Mouse (Mus musculus) liver, embryonic 14.5 days (tissue): ENCODE data around the gene Tas1r2. TPM values are rescaled to one million over a fixed set of nuclear protein-coding genes. Genes with fewer than 3 reads are reported as not detected.
A peak's percentile ranks its signal among the peaks of the same experiment; 100 is the strongest.

ENCODE experiments used
- ATAC-seq: fragments of 200-750 bp; cut with Nextera tagmentation; 2 replicates; pipeline ENCODE4 v1.8.0; 2017; ENCODE audit warnings: moderate number of reproducible peaks, mild to moderate bottlenecking, moderate library complexity; ENCODE audit not compliant: insufficient read depth
- DNase-seq, 3 experiments: peaks; one replicate each; pipeline ENCODE4 v3.0.0-alpha.2; 2012 to 2013; ENCODE audit warnings: low read depth in 3 of 3, low spot score in 3 of 3
- H3K27ac ChIP-seq: fragments of 300-500 bp; sonication (generic); 2 replicates; pipeline ENCODE4 v1.5.1; 2014; ENCODE audit warnings: moderate library complexity, mild to moderate bottlenecking, control low read depth, inconsistent platforms
- H3K27me3 ChIP-seq: fragments of 300-500 bp; sonication (generic); 2 replicates; pipeline ENCODE4 v1.6.1; 2014; ENCODE audit warnings: mild to moderate bottlenecking, low read length, moderate library complexity; ENCODE audit not compliant: control insufficient read depth, insufficient read depth
- H3K36me3 ChIP-seq: fragments of 300-500 bp; sonication (generic); replicated peaks from 2 replicates; pipeline ENCODE4 v1.6.1; 2014; ENCODE audit warnings: low read depth; ENCODE audit not compliant: control insufficient read depth, insufficient read depth
- H3K4me1 ChIP-seq, 2 experiments: fragments of 200-500 bp in 1 of 2; fragments of 300-500 bp in 1 of 2; sonication (generic) in 1 of 2; replicated peaks; 2 replicates each; pipeline ENCODE4 v1.6.1; 2012 to 2014; ENCODE audit warnings: antibody characterized with exemption in 1 of 2, inconsistent platforms in 1 of 2, low read length in 1 of 2; ENCODE audit not compliant: control insufficient read depth in 2 of 2, insufficient read depth in 2 of 2
- H3K4me2 ChIP-seq: fragments of 300-500 bp; sonication (generic); 2 replicates; pipeline ENCODE4 v1.6.1; 2014; ENCODE audit warnings: low read depth, mild to moderate bottlenecking, control low read depth, moderate library complexity
- H3K4me3 ChIP-seq, 2 experiments: fragments of 200-500 bp in 1 of 2; fragments of 300-500 bp in 1 of 2; sonication (generic) in 1 of 2; 2 replicates each; pipeline ENCODE4 v1.5.1; 2012 to 2014; ENCODE audit warnings: low read depth in 2 of 2, low read length in 2 of 2, mild to moderate bottlenecking in 2 of 2, control low read depth in 1 of 2, inconsistent platforms in 1 of 2, moderate library complexity in 1 of 2; ENCODE audit not compliant: insufficient read depth in 1 of 2
- H3K9ac ChIP-seq: fragments of 300-500 bp; sonication (generic); replicated peaks from 2 replicates; pipeline ENCODE4 v1.6.1; 2014; ENCODE audit warnings: mild to moderate bottlenecking, control low read depth, moderate library complexity
- H3K9me3 ChIP-seq: fragments of 300-500 bp; sonication (generic); 2 replicates; pipeline ENCODE4 v1.6.1; 2016; ENCODE audit warnings: low read length, mixed read lengths; ENCODE audit not compliant: control insufficient read depth
- CTCF ChIP-seq: IDR thresholded peaks from 2 replicates; pipeline ENCODE4 v1.5.1; 2016; ENCODE audit warnings: antibody characterized with exemption, low read depth, control low read depth
- EP300 ChIP-seq: IDR thresholded peaks from 2 replicates; pipeline ENCODE4 v1.6.1; 2016; ENCODE audit warnings: antibody characterized with exemption, low read depth
- WGBS: fragments of 180-500 bp; shearing (Covaris S2); extraction: QIAGEN DNeasy Blood & Tissue Kit; methylation state at CpG from one replicate; pipeline ENCODE4 v1.1.7; 2014; ENCODE audit not compliant: insufficient replicate concordance; 5-methylcytosine and 5-hydroxymethylcytosine counted together
- polyA plus RNA-seq, 2 experiments: library from polyadenylated mRNA; depleted of rRNA in 1 of 2; stranded (reverse) in 1 of 2; unstranded in 1 of 2; fragments of >200 nt; fragmentation: Nextera tagmentation in 1 of 2; extraction: Ambion mirVana in 1 of 2; gene quantifications; 2 replicates each; pipeline versions ENCODE4 v1.2.1 to v1.2.3; 2012 to 2014

Gene Tas1r2
- polyA plus RNA-seq, 2 experiments = not detected

- no peaks in the 10 kb centered on the region for H3K9me3 ChIP-seq
- no peak for DNase-seq
These were observed 30.6 kb downstream of the Tas1r2 start for GRCm38 (mm10) chr4:139683728-139684638.

DNA sequence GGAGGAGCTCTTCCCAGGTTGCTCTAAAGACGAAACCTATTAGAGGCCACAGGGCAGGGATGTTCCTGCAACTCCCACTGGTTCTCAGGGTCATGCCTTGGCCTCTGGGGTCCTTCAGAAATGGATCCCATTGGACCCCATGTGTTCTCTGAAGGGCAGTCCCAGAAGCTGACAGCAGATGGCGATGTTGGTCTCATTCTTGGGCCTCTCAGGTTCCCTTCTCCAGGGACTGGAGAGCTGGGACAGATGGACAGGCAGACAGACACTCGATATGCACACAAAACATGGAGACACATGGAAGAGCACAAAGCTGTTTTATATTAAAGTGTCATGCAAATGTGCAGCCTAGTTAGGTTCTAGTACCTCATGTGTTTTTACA, 31.3 kb downstream of the Tas1r2 start:
- Histone ChIP-seq H3K4me1 (no peaks in the 10 kb centered on the region), H3K36me3 (no peaks in the 10 kb centered on the region), H3K4me3 (no peak overlapping the region), H3K27ac (no peak overlapping the region), H3K4me2 (no peak overlapping the region), H3K27me3 (no peaks in the 10 kb centered on the region), H3K9me3 (no peaks in the 10 kb centered on the region), H3K9ac (no peak overlapping the region)
- DNase-seq = peak in 1 of 3 experiments; percentile 4
- ATAC-seq = no peak
- TF ChIP-seq EP300 (no peak), CTCF (peak; percentile 63)
- 17% methylated on average over 3 of the region's 3 CpGs for WGBS

More at GRCm38 (mm10) chr4:139683728-139684638, 30.6 kb downstream of the Tas1r2 start:
- H3K9ac ChIP-seq = no peak overlapping the region
- no peaks in the 10 kb centered on the region for H3K4me1 ChIP-seq
- H3K27ac ChIP-seq = no peak overlapping the region
- no peak for ATAC-seq
- no peak overlapping the region for H3K4me2 ChIP-seq
- no peaks in the 10 kb centered on the region for H3K27me3 ChIP-seq
- no peak for TF ChIP-seq CTCF
- no peak for TF ChIP-seq EP300
- 65% methylated on average over 22 of the region's 22 CpGs for WGBS
- H3K36me3 ChIP-seq = no peaks in the 10 kb centered on the region
- no peak overlapping the region for H3K4me3 ChIP-seq

GRCm38 (mm10) chr4:139688058-139688457, 34.7 kb downstream of the Tas1r2 start:
- Histone ChIP-seq H3K27ac (no peak overlapping the region), H3K4me3 (no peak overlapping the region), H3K4me2 (no peak overlapping the region), H3K9me3 (no peaks in the 10 kb centered on the region), H3K27me3 (no peaks in the 10 kb centered on the region), H3K4me1 (no peaks in the 10 kb centered on the region), H3K9ac (no peak overlapping the region), H3K36me3 (no peaks in the 10 kb centered on the region)
- no peak for TF ChIP-seq CTCF
- TF ChIP-seq EP300 = no peak
- WGBS = 53% methylated on average over 9 of the region's 9 CpGs
- no peak for DNase-seq
- ATAC-seq = no peak

DNA sequence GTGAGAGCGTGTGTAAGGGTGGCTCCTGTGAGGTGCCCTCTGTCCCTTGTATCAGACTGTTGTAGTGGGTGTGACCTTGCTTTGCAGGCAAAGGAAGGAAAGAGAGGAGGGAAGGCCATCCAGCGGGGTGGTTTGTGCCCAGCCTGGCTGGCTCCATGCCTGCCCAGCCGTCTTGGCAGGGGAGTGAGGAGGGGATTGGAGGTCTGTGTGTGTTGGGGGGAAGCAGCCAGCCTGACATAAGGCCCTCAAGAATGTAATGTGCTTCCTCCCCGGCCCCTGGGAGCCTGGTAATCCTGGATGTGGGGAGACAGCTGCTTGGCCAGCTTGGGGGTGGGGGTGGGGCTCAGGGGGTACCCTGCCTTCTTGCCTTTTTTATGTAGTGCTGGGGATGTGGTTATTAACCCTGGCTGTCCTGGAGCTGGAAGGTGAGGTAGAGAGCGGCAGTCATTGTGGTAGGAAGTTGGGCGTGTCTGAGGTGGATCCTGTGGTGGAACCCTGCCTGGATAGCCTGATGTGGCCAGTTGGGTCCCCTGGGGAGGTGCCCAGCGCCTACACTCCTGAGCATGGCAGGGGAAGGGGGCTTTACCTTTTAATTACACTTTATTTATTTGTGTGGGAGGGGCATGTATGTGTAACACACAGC, 36.4 kb downstream of the Tas1r2 start:
- H3K4me2 ChIP-seq = no peak overlapping the region
- no peak for DNase-seq
- no peaks in the 10 kb centered on the region for H3K4me1 ChIP-seq
- no peaks in the 10 kb centered on the region for H3K9me3 ChIP-seq
- H3K27me3 ChIP-seq = no peaks in the 10 kb centered on the region
- no peak for TF ChIP-seq EP300
- no peak for TF ChIP-seq CTCF
- H3K36me3 ChIP-seq = no peaks in the 10 kb centered on the region
- H3K27ac ChIP-seq = no peak overlapping the region
- H3K4me3 ChIP-seq = no peak overlapping the region
- H3K9ac ChIP-seq = no peak overlapping the region
- 16% methylated on average over 7 of the region's 7 CpGs for WGBS
- no peak for ATAC-seq

DNA sequence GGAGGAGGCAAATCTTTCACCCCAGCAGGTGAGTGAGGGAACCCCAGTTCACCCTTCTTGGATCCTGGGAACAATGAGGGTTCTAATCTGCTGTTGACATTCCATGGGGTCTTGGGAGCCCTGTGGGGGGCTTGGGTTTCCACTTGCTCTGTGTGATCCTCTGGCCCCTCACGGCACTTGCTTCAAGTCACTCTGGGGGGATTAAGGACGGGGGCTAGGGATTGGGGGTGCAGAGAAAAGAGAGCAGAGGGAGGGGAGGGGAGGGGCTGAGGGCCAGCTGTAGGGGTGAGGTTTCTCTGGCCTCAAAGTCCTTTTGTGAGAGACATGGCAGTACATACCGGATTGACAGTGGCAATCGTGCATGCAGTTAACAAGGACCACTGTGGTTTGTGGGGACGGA, 40.0 kb downstream of the Tas1r2 start:
- Histone ChIP-seq H3K27me3 (no peaks in the 10 kb centered on the region), H3K36me3 (no peaks in the 10 kb centered on the region), H3K4me1 (no peaks in the 10 kb centered on the region), H3K4me2 (no peak overlapping the region), H3K4me3 (no peak overlapping the region), H3K9me3 (no peaks in the 10 kb centered on the region), H3K9ac (no peak overlapping the region), H3K27ac (no peak overlapping the region)
- no peak for TF ChIP-seq EP300
- no peak for TF ChIP-seq CTCF
- ATAC-seq (no peak), DNase-seq (no peak)
- 41% methylated on average over 5 of the region's 5 CpGs for WGBS
